Mouse (Mus musculus) neural tube, embryonic 13.5 days (tissue): ENCODE data around the gene 9430038I01Rik. TPM values are rescaled to one million over a fixed set of nuclear protein-coding genes. Genes with fewer than 3 reads are reported as not detected.
"Not testable (repeated sequence)": the region's sequence is repeated elsewhere in the genome, so short reads cannot be mapped to it uniquely, and the experiment has no call there.

Source experiments
- ATAC-seq: fragments of 200-750 bp; cut with Nextera tagmentation; 2 replicates; pipeline ENCODE4 v1.8.0; 2017; ENCODE audit warnings: low read depth, mild to moderate bottlenecking, moderate TSS enrichment, moderate library complexity
- H3K27ac ChIP-seq: fragments of 300-500 bp; sonication (generic); replicated peaks from 2 replicates; pipeline ENCODE4 v1.5.1; 2015; ENCODE audit warnings: moderate library complexity, mild to moderate bottlenecking, inconsistent platforms
- H3K27me3 ChIP-seq: fragments of 300-500 bp; sonication (generic); 2 replicates; pipeline ENCODE4 v1.6.1; 2015; ENCODE audit warnings: mild to moderate bottlenecking, inconsistent platforms
- H3K36me3 ChIP-seq: fragments of 300-500 bp; sonication (generic); 2 replicates; pipeline ENCODE4 v1.6.1; 2015; ENCODE audit warnings: mild to moderate bottlenecking, inconsistent platforms
- H3K4me1 ChIP-seq: fragments of 300-500 bp; sonication (generic); replicated peaks from 2 replicates; pipeline ENCODE4 v1.6.1; 2015; ENCODE audit warnings: inconsistent platforms
- H3K4me2 ChIP-seq: fragments of 300-500 bp; sonication (generic); 2 replicates; pipeline ENCODE4 v1.6.1; 2015; ENCODE audit warnings: inconsistent platforms, mild to moderate bottlenecking, moderate library complexity
- H3K4me3 ChIP-seq: fragments of 300-500 bp; sonication (generic); 2 replicates; pipeline ENCODE4 v1.5.1; 2015; ENCODE audit warnings: mild to moderate bottlenecking, inconsistent platforms
- H3K9ac ChIP-seq: fragments of 300-500 bp; sonication (generic); 2 replicates; pipeline ENCODE4 v1.6.1; 2015; ENCODE audit warnings: moderate library complexity, mild to moderate bottlenecking, inconsistent platforms
- H3K9me3 ChIP-seq: fragments of 300-500 bp; sonication (generic); 2 replicates; pipeline ENCODE4 v1.6.1; 2016; ENCODE audit warnings: inconsistent platforms
- WGBS: fragments of 180-500 bp; shearing (Covaris S2); methylation state at CpG from one replicate; pipeline ENCODE4 v1.1.7; 2015; 5-methylcytosine and 5-hydroxymethylcytosine counted together
- polyA plus RNA-seq: library from polyadenylated mRNA; unstranded; fragments of >200 nt; fragmentation: Nextera tagmentation; extraction: Ambion mirVana; gene quantifications from 2 replicates; pipeline ENCODE4 v1.2.1, GENCODE M21; 2015

9430038I01Rik gene
- 14.7 and 15.7 TPM in 2 replicates for polyA plus RNA-seq

DNA sequence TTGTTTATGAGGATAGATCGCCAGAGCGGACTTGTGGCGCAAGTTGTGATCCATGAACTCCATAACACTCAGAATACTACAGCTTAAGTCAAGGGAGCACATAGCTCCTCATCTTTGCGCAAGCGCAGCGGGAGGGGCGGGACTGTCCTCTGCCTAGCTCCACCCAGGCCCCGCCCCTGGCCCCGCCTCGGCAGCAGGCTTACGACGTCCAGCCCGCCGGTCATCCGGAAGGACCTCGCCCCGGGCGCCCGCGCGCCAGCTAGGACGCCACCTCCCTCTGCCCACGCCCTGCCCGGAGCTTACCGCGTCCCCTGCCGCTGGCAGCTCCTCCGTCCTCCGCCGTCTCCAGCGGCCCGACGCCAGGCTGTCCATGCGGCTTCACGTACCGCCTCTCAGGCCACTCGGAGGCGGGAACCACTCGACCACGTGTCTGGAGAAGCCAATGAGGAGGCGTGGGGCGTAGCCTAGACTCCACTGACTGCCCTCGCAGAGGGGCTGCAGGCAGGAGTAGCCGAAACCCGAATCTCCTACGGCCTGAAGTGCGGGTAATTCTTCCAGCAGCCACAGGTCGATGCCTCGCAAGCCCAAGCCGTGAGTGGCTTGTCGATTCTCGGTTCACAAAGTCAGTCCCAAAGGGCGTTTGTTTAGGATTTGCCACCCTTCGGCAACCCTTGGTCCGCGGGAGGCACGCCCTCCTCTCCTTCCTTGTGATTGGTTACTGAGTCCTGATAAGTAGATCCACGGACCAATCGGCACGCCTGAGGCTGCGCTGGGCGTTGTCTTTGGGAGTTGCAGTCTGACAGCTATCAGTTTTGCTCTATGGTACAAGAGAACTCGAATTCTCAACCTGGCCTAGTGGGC is at the start of gene 9430038I01Rik:
Gene 9430038I01Rik, minus strand, starts transcription at position 426 of the 861 bp plus-strand sequence.
- Histone ChIP-seq H3K27me3 (no peaks in the 10 kb centered on the region), H3K4me2 (peak within 1 kb of the TSS; percentile 59), H3K27ac (peak within 1 kb of the TSS; percentile 89), H3K4me3 (peak within 1 kb of the TSS; percentile 73), H3K9me3 (no peaks in the 10 kb centered on the region), H3K4me1 (peaks cover 15% of the 10 kb centered on the region), H3K36me3 (no peaks in the 10 kb centered on the region), H3K9ac (peak within 1 kb of the TSS; percentile 74)
- peak; percentile 100 for ATAC-seq
- under 1% methylated on average over 63 of the region's 63 CpGs for WGBS

DNA sequence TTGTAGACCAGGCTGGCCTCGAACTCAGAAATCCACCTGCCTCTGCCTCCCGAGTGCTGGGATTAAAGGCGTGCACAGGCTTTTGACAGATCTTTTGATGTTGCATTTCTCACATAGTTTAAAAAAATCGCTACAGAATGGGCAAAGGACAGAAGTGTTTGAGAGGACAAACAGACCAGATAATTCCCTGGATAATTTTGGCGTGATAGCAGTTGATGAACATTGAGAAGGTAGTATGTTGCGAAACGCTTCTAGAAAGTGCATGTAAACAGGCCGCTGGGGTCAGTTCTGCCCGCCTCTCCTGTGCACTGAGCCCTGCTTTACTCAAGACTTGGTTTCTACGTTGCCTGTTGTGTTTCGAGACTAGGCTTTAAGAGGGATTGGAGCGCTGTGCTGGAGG is 34.8 kb upstream of the 9430038I01Rik start:
- no peak overlapping the region for H3K4me3 ChIP-seq
- H3K9me3 ChIP-seq, result no peaks in the 10 kb centered on the region
- H3K27me3 ChIP-seq, result no peaks in the 10 kb centered on the region
- H3K4me2 ChIP-seq, result no peak overlapping the region
- H3K9ac ChIP-seq, result no peak overlapping the region
- no peak for ATAC-seq
- no peak overlapping the region for H3K27ac ChIP-seq
- peaks cover 12% of the 10 kb centered on the region for H3K4me1 ChIP-seq
- peaks cover 39% of the 10 kb centered on the region for H3K36me3 ChIP-seq
- 96% methylated on average over 12 of the region's 12 CpGs for whole genome bisulfite sequencing

DNA sequence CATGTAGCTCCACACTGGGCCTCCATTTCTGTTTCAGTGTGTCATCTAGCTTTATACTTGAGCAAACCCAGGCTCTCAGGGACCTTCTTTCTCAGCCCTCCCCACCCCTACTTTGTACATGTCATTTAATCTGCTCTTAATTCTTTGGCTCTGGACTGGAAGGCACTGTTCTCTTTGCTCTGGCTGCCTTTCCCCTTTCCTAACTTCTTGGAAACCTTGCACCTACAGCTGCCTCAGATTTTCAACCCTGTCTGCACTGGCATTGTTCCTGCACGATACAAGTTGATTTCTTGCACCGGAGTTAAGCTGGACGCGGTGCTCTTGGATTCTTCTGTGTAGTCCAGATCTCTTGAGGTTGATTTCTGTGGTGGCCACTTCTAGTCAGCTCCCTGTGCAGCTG is 32.4 kb upstream of the 9430038I01Rik start:
- no peak overlapping the region for H3K27ac ChIP-seq
- H3K9me3 ChIP-seq, result no peaks in the 10 kb centered on the region
- no peak overlapping the region for H3K4me2 ChIP-seq
- peaks cover 22% of the 10 kb centered on the region for H3K36me3 ChIP-seq
- no peak for ATAC-seq
- no peak overlapping the region for H3K4me3 ChIP-seq
- H3K27me3 ChIP-seq, result no peaks in the 10 kb centered on the region
- 93% methylated on average over 4 of the region's 4 CpGs for WGBS
- no peak overlapping the region for H3K9ac ChIP-seq
- peaks cover 32% of the 10 kb centered on the region for H3K4me1 ChIP-seq

DNA sequence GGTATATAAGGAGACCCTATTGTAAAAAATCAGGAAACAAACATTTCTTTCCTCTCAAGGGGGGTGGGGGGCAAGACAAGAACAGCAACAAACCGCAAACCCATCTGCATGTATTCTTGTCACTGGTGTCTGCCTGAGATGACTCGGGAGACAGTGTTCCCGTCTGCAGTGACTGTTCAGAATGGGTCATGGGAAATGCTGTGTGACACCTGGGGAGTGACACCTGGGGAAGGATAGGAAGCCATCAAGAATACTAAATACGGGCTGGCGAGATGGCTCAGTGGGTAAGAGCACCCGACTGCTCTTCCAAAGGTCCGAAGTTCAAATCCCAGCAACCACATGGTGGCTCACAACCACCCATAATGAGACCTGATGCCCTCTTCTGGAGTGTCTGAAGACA is 28.4 kb upstream of the 9430038I01Rik start:
- H3K4me1 ChIP-seq, result peaks cover 35% of the 10 kb centered on the region
- not testable (repeated sequence) for H3K9me3 ChIP-seq, H3K36me3 ChIP-seq, H3K27me3 ChIP-seq, ATAC-seq
- peak overlapping the region; percentile 94 for H3K9ac ChIP-seq
- H3K4me2 ChIP-seq, result peak overlapping the region; percentile 62
- WGBS, result 81% methylated on average over 7 of the region's 7 CpGs
- H3K27ac ChIP-seq, result peak overlapping the region; percentile 92; the same call in 1 of the 2 replicates
- peak overlapping the region; percentile 72 for H3K4me3 ChIP-seq

DNA sequence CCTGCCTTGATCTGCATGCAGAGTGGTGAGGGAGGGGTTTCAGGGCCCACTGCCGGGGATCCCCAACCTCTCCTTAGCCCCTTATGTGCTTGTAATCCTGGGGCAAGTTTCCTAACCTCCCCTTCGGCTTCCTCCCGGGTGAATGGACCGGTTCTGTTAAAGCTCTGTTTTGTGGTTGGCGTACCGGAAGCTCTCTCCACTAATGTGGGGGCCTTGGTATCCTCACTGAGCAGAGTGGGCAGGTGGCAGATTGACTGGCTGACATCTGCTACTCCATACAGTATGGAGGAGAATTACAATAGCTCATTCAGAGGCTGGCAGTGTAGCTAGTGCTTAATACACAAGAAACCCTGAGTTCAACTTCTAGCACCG is 27.6 kb upstream of the 9430038I01Rik start:
- H3K4me1 ChIP-seq, result peaks cover 35% of the 10 kb centered on the region
- 2% methylated on average over 7 of the region's 7 CpGs for WGBS
- H3K36me3 ChIP-seq, result no peaks in the 10 kb centered on the region; the same call in 1 of the 2 replicates
- no peaks in the 10 kb centered on the region for H3K27me3 ChIP-seq
- peak; percentile 68 for ATAC-seq
- peak overlapping the region; percentile 94 for H3K9ac ChIP-seq
- peak overlapping the region; percentile 62 for H3K4me2 ChIP-seq
- H3K27ac ChIP-seq, result peak overlapping the region; percentile 92
- H3K4me3 ChIP-seq, result peak overlapping the region; percentile 72
- H3K9me3 ChIP-seq, result no peaks in the 10 kb centered on the region

DNA sequence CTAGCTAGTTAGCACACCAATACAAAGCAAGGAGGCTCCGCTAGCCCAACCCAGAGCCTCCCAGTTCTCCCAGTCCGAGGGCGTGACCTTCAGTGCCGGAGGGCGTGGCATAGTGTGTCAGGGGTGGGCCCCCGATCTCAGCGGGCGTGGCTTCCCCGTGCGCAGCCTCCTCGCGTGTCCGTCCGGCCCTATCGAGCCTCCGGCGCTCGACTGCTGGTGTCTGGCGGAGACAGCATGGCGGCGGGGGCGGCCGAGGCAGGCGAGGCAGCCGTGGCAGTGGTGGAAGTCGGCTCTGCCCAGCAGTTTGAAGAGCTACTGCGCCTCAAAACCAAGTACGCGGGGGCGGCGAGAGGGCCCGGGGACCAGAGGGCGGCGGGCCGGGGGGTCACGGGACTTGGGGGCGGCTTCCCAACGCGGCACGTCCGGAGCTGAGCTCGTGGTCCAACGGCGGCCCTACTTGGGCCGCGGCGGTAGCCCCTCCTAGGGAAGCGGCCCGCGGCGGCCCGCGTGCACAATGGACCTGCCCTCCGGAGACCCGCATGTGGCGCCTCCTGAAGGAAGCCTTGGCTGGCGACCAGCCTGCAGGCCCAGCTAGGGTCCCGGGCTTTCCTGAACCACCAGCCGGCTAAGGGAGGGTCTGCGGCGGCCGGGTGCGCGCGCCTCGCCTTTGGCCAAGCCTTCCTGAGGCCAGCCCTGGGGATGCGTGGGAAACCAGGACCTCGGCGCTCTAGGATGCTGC is 27.0 kb upstream of the 9430038I01Rik start, which contains the start of gene Glrx3:
Gene Glrx3, plus strand, starts transcription at position 175 of the 739 bp plus-strand sequence.
- under 1% methylated on average over 69 of the region's 69 CpGs for WGBS
- Histone ChIP-seq H3K9me3 (no peaks in the 10 kb centered on the region), H3K36me3 (no peaks in the 10 kb centered on the region), H3K4me1 (peaks cover 30% of the 10 kb centered on the region), H3K4me2 (peak within 1 kb of the TSS; percentile 62), H3K27ac (peak within 1 kb of the TSS; percentile 92), H3K9ac (peak within 1 kb of the TSS; percentile 94), H3K4me3 (peak within 1 kb of the TSS; percentile 72), H3K27me3 (no peaks in the 10 kb centered on the region)
- ATAC-seq, result peak; percentile 95

DNA sequence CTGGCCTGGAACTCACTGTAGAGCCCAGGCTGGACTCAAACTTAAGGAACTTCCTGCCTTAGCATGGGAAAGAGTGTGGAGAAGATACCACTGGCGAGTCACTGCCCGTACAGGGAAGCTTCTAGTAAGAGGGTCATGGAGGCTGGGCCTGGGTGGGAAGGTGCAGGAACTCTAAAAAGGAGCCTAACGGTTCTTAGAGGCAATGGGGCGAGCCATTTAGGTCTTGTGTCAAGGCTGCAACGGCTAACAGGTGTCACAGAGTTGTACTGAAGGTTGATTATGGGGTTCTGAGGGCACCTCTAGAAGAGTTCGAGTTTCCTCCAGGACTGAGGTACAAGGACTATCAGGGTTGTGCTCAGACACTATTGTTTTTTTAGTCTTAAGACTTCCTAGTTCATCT is 26.3 kb upstream of the 9430038I01Rik start:
- peak overlapping the region; percentile 62 for H3K4me2 ChIP-seq
- H3K9ac ChIP-seq, result peak overlapping the region; percentile 94; the same call in 1 of the 2 replicates
- no peaks in the 10 kb centered on the region for H3K27me3 ChIP-seq
- H3K27ac ChIP-seq, result peak overlapping the region; percentile 92; the same call in 1 of the 2 replicates
- WGBS, result 72% methylated on average over 6 of the region's 6 CpGs
- no peaks in the 10 kb centered on the region for H3K9me3 ChIP-seq
- peaks cover 34% of the 10 kb centered on the region for H3K4me1 ChIP-seq
- H3K4me3 ChIP-seq, result peak overlapping the region; percentile 72
- peak; percentile 9; the same call in 1 of the 2 replicates for ATAC-seq
- no peaks in the 10 kb centered on the region for H3K36me3 ChIP-seq

DNA sequence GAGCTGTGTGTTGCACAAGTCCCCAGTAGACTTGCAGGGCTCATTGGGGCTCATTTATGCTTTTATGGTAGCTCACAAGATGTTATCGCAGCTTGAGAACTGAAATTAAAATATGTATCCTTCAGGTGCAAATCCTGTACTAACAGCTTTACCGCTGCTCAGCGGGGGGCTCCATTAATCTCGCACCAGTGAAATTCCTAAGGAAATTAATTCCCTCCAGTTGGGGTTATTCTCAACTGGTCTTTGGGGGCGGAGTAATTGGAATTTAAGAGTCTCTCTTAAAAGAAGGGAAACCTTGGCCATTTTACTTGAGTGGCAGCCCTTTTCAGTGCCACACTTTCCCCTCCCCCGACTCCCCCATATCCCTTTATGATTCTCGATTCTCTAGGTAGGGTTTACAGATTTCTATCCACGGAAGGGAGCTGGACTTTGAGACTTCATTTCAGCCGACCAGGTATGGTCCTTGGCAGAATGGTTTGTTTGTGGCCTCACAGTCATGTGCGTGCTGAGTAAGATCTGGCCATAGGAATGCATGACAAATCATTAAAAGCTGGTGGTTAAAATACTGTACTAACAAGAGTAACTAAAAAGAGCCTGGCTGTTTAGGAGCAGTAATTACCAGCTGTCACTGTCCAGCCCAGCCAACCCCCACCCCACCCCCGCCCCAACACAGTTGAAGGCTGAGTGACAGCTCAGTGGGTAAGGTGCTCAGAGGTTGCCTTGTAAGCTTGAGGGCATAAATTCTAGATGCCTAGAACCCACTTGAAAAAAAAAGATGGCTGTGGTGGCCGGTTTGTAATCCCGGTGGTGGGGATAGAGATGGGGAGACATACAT is 21.4 kb upstream of the 9430038I01Rik start:
- no peaks in the 10 kb centered on the region for H3K36me3 ChIP-seq
- no peaks in the 10 kb centered on the region for H3K9me3 ChIP-seq
- no peaks in the 10 kb centered on the region for H3K27me3 ChIP-seq
- ATAC-seq, result no peak
- no peak overlapping the region for H3K9ac ChIP-seq
- no peak overlapping the region for H3K4me3 ChIP-seq
- H3K27ac ChIP-seq, result no peak overlapping the region
- peaks cover 9% of the 10 kb centered on the region for H3K4me1 ChIP-seq
- WGBS, result 42% methylated on average over 13 of the region's 13 CpGs
- no peak overlapping the region for H3K4me2 ChIP-seq

DNA sequence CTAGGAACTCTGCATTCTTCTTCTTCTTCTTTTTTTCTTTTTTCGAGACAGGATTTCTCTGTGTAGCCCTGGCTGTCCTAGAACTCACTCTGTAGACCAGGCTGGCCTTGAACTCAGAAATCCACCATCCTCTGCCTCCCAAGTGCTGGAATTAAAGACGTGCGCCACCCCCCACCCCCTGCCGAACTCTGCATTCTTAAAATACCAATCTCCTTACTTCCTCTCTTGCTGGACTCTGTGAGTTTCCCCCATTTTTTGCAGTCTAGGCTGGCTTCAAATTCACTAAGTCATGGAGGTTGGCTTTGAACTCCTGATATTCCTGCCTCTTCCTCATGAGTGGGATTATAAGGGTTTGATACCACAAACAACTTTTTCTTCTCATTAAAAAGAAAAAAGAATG is 16.1 kb upstream of the 9430038I01Rik start:
- no peak overlapping the region for H3K4me2 ChIP-seq
- H3K4me3 ChIP-seq, result no peak overlapping the region
- no peaks in the 10 kb centered on the region for H3K27me3 ChIP-seq
- no peak overlapping the region for H3K9ac ChIP-seq
- H3K27ac ChIP-seq, result no peak overlapping the region
- no peaks in the 10 kb centered on the region for H3K36me3 ChIP-seq
- peaks cover 2% of the 10 kb centered on the region for H3K4me1 ChIP-seq
- ATAC-seq, result no peak
- WGBS, result 60% methylated on average over 4 of the region's 4 CpGs
- no peaks in the 10 kb centered on the region for H3K9me3 ChIP-seq

DNA sequence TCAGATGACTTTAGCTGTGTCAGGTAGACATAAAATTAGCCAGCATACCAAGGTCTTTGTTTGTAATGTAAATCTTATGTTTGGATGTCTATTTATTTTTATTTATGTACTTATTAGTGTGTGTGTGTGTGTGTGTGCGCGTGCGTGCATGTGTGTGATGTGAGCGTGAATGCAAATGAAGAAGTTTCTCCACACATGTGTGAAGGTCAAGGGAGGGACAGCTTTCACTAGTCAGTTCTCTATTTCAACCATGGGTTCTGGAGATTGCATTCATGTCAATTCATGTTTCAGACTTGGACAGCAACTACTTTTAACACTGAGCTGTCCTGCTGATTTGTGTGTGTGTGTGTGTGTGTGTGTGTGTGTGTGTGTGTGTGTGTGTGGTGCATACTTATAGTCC is 10.7 kb upstream of the 9430038I01Rik start:
- WGBS, result 97% methylated on average over 4 of the region's 4 CpGs
- no peak overlapping the region for H3K27ac ChIP-seq
- H3K27me3 ChIP-seq, result no peaks in the 10 kb centered on the region
- no peaks in the 10 kb centered on the region for H3K9me3 ChIP-seq
- no peak for ATAC-seq
- H3K4me1 ChIP-seq, result no peaks in the 10 kb centered on the region
- H3K9ac ChIP-seq, result no peak overlapping the region
- H3K4me2 ChIP-seq, result no peak overlapping the region
- H3K4me3 ChIP-seq, result no peak overlapping the region
- no peaks in the 10 kb centered on the region for H3K36me3 ChIP-seq

DNA sequence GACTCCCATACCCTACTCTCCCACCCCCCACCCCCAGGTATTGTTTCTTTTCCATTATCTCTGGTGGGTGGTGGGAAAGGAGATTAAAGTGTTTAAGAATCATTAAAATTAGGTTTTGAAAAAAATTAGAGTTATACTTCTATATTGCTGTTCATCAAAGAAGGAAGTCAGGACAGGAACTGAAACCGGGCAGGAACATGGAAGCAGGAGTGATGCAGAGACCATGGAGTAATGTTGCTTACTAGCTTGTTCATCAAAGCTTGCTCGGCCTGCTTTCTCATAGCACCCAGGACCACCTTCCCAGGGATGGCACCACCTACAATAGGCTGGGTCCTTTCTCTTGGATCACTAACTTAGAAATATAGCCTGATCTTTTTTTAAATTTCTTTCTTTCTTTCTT is 10.0 kb upstream of the 9430038I01Rik start:
- Histone ChIP-seq H3K4me2 (no peak overlapping the region), H3K4me3 (no peak overlapping the region), H3K36me3 (no peaks in the 10 kb centered on the region), H3K9me3 (no peaks in the 10 kb centered on the region), H3K9ac (no peak overlapping the region), H3K27ac (no peak overlapping the region), H3K4me1 (no peaks in the 10 kb centered on the region), H3K27me3 (no peaks in the 10 kb centered on the region)
- ATAC-seq, result no peak
- 91% methylated on average over 2 of the region's 2 CpGs for WGBS
